Mouse (Mus musculus): ENCODE data around the gene Pfkfb3.

DNA sequence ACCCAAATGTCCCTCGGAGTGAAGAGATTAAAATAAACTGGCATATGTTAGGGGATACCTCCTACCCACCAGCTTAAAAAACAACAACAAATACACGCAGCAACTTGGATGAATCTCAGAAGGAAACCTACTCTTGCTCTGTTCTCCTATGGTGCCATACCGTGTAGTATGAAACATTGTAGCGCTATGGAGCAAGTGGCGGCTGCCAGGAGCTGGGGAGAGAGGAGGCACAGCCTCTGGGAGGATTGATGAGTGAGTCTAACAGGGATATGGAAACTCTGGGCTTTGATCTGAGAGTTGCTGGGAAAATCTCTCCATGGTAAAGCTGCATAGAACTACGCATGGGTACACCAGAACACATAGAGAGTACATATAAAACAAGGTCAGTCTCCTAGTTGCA, 126.3 kb downstream of the Pfkfb3 start:
- TF ChIP-seq GATA1 (IDR thresholded peaks at IDR 0.05; ENCODE audit: low read length) (no peak), TAL1 (IDR thresholded peaks at IDR 0.05; ENCODE audit: low read length) (no peak)
